Mouse (Mus musculus) brain, embryonic 14.5 days (tissue): ENCODE results near the gene Nek2.

Experiments
- CTCF ChIP-seq: fragments of 200-500 bp; IDR thresholded peaks from 2 replicates; pipeline ENCODE4 v1.5.1; 2012; ENCODE audit warnings: inconsistent platforms, mild to moderate bottlenecking, moderate library complexity, borderline replicate concordance; ENCODE audit not compliant: insufficient read depth, insufficient read length; ENCODE audit errors: extremely low read depth
- POLR2A ChIP-seq: fragments of 200-500 bp; IDR thresholded peaks from 2 replicates; pipeline ENCODE4 v1.6.1; 2012; ENCODE audit warnings: mild to moderate bottlenecking, inconsistent platforms, borderline replicate concordance; ENCODE audit not compliant: poor library complexity, insufficient read depth, insufficient read length, severe bottlenecking; ENCODE audit errors: extremely low read depth

DNA sequence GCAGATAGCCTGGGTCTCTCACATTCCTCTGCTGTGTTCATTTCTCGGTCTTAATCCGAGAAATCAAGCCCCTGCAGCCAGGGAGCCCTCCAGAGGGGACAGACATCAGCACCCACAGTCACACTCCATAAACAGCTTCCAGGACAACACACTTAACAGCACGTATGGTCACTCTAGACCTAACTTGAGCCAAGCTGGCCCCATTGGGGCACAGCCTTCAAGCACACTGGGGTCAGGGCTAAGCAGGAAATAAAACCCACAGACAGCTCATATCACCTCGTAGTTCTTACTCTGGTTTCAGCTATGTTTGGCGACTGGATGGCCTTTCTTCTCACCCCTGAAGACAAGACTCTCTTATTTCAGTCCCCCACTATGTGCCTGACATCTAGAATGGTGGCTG, 16.5 kb upstream of the Nek2 start:
- TF ChIP-seq CTCF (no peak), POLR2A (no peak)
